Mouse (Mus musculus): ENCODE data around the gene Cubn.

DNA sequence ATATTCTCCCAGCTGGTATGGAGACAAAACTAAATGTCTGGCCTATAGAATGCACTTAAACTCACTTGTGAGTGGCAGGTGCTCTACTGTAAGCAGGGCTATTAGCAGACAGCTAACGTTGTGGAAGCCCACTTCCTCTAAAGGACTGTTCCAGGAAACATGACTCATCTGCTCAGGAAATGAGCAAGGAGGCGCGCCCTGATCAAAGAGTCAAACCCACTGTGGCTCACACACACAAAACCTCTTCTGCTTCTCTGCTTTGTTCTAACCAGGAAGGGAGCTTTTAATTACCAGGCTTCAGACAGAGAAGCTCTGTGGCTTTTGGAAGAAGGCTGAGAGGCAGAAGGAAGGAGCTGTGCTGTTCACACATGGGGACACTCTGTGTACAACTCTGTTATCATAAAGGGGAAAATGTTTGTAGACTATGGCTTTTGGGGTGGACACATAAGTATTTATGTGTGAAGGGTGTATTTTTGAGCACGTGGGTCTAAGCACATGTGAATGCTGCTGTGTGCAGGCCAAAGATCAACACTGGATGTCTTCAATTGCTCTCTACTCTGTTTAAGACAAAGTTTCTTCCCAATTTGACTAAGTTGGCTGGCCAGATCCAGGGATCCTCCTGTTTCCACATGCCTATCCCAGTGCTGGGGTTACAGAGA is 78.0 kb downstream of the Cubn start:
- TF ChIP-seq POLR2A (IDR thresholded peaks at IDR 0.05; ENCODE audit: borderline replicate concordance, insufficient read depth, low read length) (no peak), CTCF (IDR thresholded peaks at IDR 0.05; ENCODE audit: borderline replicate concordance, insufficient read depth, low read depth, low read length) (no peak)

Measured in cerebellum, adult 2 months (tissue).